Mouse (Mus musculus): ENCODE results near the gene Nampt. TPM values are rescaled to one million over a fixed set of nuclear protein-coding genes. Genes with fewer than 3 reads are reported as not detected.

Gene Nampt
- 11.4 and 22.2 TPM in 2 replicates for polyA plus RNA-seq (2012; rRNA removed)

DNA sequence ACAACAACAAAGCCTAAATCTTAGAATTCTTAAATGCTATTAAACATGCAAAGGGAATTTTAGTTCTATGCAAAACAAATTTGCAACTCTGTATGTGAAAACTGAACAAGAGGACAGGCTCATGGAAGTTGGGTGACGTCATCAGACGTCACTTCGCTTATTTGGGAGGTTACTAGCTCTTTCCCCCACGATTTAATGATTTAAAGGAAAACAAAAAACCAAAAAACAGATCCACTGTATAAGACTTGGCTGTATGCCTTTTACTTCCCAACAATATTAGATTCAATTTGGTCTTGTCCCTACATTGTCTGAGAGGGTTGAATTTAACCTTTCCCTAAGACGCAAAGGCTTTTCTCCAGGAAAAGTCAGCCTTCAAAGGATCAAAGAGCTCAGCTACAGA lies at the start of gene Nampt:
Nampt (plus strand) TSS at position 130 of the 400 bp plus-strand sequence.
- TF ChIP-seq POLR2A (IDR thresholded peaks at IDR 0.05; ENCODE audit: borderline replicate concordance, extremely low read depth, low read depth, low read length) = no peak
- TF ChIP-seq CTCF (IDR thresholded peaks at IDR 0.05; ENCODE audit: insufficient read depth, low read length) = no peak
- DNase-seq = no peak
- WGBS = 5% methylated on average over 5 of the region's 5 CpGs
- peak within 1 kb of the TSS; percentile 100 for H3K4me3 ChIP-seq (replicated peaks; ENCODE audit: extremely low read depth, low read depth, low read length)
- H3K4me1 ChIP-seq (ENCODE audit: control insufficient read depth, insufficient read depth, low read length) = peaks cover 2% of the 10 kb centered on the region; the same call in 1 of the 2 replicates

DNA sequence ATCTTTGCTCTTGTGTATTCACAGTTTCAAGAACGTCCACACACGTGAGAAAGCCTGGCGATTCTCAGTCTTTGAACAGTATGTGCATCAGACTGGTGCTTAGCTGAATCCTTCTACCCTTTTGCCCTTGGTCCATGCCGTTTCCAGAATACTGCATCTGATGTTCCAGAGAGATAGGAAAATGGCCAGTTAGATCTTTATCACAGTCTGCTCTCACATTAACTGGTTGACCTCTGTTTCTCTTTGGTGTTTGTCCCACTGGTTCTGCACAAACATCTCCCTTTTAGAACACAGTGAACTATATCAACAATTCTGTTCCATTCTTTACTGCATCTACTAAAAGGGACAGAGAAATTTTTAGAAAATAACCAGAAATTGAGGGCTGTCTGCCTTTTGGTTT lies 48.6 kb upstream of the Nampt start:
- DNase-seq = no peak
- H3K4me1 ChIP-seq (ENCODE audit: control insufficient read depth, insufficient read depth, low read length) = peaks cover 12% of the 10 kb centered on the region
- WGBS = 74% methylated on average over 4 of the region's 4 CpGs
- H3K4me3 ChIP-seq (replicated peaks; ENCODE audit: extremely low read depth, low read depth, low read length) = no peak overlapping the region
- no peak for TF ChIP-seq CTCF (IDR thresholded peaks at IDR 0.05; ENCODE audit: insufficient read depth, low read length)
- no peak for TF ChIP-seq POLR2A (IDR thresholded peaks at IDR 0.05; ENCODE audit: borderline replicate concordance, extremely low read depth, low read depth, low read length)

DNA sequence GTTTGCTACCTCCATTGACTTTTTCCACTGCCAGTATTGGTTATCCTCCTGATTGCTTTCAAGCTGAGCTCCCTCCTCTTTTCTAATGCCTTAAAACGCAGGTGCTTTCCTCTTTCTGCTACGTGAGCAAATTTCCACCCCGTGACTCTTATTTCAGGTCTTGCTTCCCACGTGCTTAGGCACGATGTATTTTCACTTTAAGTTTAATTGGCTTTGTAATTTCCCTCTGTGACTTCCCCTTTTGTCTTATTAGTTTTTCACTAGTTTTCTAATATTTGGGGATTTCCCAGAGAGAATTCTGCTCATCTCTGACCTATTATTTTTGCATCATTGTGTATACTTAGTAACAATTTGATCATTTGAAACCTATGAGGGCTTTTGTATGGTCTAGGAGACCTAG lies 44.8 kb upstream of the Nampt start:
- TF ChIP-seq POLR2A (IDR thresholded peaks at IDR 0.05; ENCODE audit: borderline replicate concordance, extremely low read depth, low read depth, low read length) = no peak
- no peak for TF ChIP-seq CTCF (IDR thresholded peaks at IDR 0.05; ENCODE audit: insufficient read depth, low read length)
- DNase-seq = no peak
- Histone ChIP-seq H3K4me3 (replicated peaks; ENCODE audit: extremely low read depth, low read depth, low read length) (no peak overlapping the region), H3K4me1 (ENCODE audit: control insufficient read depth, insufficient read depth, low read length) (no peaks in the 10 kb centered on the region)
- 81% methylated on average over 5 of the region's 5 CpGs for WGBS

DNA sequence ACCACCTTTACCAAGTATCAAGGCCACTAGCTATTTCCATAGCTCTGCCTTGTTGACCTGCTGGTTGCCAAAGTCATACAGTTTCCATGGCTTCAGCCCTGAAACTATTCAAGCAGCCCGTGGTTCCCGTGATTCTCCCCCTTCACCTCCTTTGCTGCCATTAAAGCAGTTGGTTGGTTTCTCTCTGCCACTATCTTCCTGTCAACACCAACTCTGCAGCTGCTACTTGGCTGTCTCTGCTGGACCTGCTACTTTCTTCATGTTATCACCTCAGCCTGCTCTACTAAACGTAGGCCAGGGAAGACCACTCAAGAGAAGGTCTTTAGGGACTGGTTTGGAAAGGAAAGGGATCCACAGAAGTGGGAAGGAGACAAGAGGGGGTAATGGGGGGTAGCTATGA lies 30.3 kb upstream of the Nampt start:
- Histone ChIP-seq H3K4me3 (replicated peaks; ENCODE audit: extremely low read depth, low read depth, low read length) (no peak overlapping the region), H3K4me1 (ENCODE audit: control insufficient read depth, insufficient read depth, low read length) (no peaks in the 10 kb centered on the region)
- DNase-seq = no peak
- WGBS = 54% methylated on average over 3 of the region's 3 CpGs
- TF ChIP-seq CTCF (IDR thresholded peaks at IDR 0.05; ENCODE audit: insufficient read depth, low read length) (no peak), POLR2A (IDR thresholded peaks at IDR 0.05; ENCODE audit: borderline replicate concordance, extremely low read depth, low read depth, low read length) (no peak)

DNA sequence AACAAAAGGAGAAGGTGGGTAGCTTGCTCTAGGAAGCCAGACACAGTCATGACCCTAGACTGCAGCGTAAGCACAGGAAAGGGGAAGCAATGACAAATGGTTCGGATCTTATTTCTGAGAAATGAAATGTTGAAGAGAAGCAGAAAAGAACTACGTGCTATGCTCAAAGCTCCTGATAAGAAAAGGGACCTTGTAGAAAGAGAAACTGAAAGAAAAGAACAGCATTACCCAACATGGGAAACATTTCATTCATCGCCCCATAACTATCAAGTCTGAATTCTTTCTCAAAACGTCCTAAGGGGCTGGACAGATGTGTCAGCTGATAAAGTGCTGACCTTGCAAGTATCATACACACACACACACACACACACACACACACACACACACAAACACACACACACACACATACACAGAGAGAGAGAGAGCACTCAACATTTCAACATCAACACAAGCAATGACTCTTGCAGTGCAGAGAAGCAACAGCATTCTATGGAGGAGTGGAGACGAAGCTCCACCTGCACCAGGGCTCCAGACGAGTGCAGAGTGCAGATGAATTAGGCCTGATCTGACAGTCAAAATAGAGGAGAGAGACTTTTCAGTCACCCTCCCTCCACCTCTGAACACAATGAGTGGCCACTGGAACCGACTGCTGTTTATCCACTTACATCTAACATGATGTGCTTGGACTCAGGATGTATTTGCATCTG lies 23.4 kb upstream of the Nampt start:
- DNase-seq = no peak
- TF ChIP-seq CTCF (IDR thresholded peaks at IDR 0.05; ENCODE audit: insufficient read depth, low read length) (no peak), POLR2A (IDR thresholded peaks at IDR 0.05; ENCODE audit: borderline replicate concordance, extremely low read depth, low read depth, low read length) (no peak)
- Histone ChIP-seq H3K4me3 (replicated peaks; ENCODE audit: extremely low read depth, low read depth, low read length) (no peak overlapping the region), H3K4me1 (ENCODE audit: control insufficient read depth, insufficient read depth, low read length) (peaks cover 7% of the 10 kb centered on the region)
- WGBS = 29% methylated on average over 8 of the region's 8 CpGs

DNA sequence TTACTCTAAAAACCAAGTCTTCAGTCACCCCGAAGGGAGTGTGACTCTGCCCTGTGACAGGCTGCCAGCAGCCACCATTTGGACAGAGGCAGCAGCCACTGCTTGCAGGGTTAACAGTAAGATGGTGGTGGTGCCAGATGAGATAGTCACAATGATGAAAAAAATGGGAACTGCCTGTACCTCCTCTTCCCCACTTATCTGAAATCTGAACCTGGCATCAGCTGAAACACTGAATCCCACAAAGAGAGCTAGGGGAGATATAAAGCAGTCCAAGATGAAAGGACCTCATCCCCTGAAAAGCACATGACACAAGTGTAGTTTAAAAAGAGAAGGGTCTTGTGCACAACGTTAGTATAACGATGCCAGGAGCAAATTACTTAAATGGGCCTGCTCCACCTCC lies 21.9 kb upstream of the Nampt start:
- no peak for TF ChIP-seq POLR2A (IDR thresholded peaks at IDR 0.05; ENCODE audit: borderline replicate concordance, extremely low read depth, low read depth, low read length)
- TF ChIP-seq CTCF (IDR thresholded peaks at IDR 0.05; ENCODE audit: insufficient read depth, low read length) = no peak
- 85% methylated on average over 3 of the region's 3 CpGs for WGBS
- DNase-seq = no peak
- Histone ChIP-seq H3K4me3 (replicated peaks; ENCODE audit: extremely low read depth, low read depth, low read length) (no peak overlapping the region), H3K4me1 (ENCODE audit: control insufficient read depth, insufficient read depth, low read length) (peaks cover 7% of the 10 kb centered on the region)

DNA sequence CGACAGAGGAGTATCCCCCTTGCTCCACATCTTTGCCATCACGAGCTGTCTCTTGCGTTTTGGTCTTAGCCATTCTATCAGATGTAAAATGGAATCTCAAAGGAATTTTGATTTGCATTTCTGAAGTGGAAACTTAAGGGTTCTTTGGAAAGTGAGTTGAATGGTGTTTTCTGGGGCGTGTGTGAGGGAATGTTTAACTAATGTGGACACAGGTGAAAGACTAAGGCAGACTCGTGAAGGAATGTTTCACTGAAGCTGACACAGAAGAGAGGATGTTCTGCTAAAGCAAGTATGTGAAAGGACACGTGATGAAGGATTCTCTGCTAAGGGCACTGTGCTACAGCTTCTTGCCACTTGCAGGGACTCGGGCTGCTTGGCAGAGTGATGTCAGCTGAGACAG lies 18.3 kb upstream of the Nampt start:
- peaks cover 2% of the 10 kb centered on the region; the same call in 1 of the 2 replicates for H3K4me1 ChIP-seq (ENCODE audit: control insufficient read depth, insufficient read depth, low read length)
- TF ChIP-seq POLR2A (IDR thresholded peaks at IDR 0.05; ENCODE audit: borderline replicate concordance, extremely low read depth, low read depth, low read length) (no peak), CTCF (IDR thresholded peaks at IDR 0.05; ENCODE audit: insufficient read depth, low read length) (no peak)
- WGBS = 67% methylated on average over 7 of the region's 7 CpGs
- no peak overlapping the region for H3K4me3 ChIP-seq (replicated peaks; ENCODE audit: extremely low read depth, low read depth, low read length)
- no peak for DNase-seq

DNA sequence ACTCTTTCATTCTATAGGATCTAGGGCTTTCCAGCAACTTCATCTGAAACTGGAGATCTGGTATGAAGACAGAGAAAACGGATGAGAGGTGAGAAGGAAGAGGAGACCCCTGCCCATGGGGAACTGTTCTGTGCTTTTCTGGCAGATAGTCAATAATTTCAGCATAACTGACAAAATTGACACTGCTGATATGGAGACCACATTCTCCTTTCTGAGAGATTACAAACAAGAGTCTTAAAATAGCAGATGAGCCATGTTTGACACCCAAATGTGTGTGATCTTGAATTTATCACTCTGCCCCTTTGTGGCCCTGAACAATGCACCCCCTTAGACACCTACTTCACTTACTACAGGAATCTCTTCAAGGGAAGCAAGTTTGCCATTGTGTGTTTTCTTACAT lies 13.8 kb upstream of the Nampt start:
- TF ChIP-seq CTCF (IDR thresholded peaks at IDR 0.05; ENCODE audit: insufficient read depth, low read length) = no peak
- TF ChIP-seq POLR2A (IDR thresholded peaks at IDR 0.05; ENCODE audit: borderline replicate concordance, extremely low read depth, low read depth, low read length) = no peak
- H3K4me3 ChIP-seq (replicated peaks; ENCODE audit: extremely low read depth, low read depth, low read length) = no peak overlapping the region
- no peaks in the 10 kb centered on the region for H3K4me1 ChIP-seq (ENCODE audit: control insufficient read depth, insufficient read depth, low read length)
- DNase-seq = no peak
- 75% methylated on average over 1 of the region's 1 CpGs for WGBS

DNA sequence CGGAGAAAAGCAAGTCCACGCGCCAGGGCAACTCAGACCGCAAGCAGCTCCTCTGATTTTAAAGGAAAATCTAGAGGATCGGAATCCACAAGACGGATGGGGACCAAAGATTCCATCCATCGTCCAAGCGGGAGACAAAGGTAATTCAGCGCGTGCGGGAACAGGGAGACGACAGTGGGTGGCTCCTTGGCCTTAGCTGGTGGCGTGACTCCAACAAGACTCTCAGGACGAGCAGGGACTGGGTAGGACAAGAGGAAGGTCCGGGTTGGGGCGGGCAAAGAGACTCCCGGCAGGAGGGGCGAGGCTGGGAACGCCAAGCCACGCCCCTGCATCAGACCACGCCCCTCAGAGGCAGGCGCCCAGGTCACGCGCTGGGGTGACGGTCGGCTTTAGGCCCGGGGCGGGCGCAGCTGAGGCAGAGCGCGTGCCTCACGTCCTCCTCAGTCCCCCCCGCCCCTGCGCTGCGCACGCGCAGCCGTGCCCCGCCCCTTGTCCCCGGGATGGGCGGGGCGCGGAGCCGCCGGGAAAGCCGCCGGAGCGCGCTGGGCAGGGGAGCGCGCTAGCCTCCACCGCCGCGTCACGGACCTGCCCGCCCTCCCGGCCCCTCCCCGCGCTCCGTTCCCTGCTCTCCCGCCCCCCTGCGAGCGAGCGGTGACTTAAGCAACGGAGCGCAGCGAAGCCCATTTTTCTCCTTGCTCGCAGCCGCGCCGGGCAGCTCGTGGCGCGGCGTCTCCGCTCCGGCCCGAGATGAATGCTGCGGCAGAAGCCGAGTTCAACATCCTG lies 669 bp downstream of the Nampt start:
- Histone ChIP-seq H3K4me3 (replicated peaks; ENCODE audit: extremely low read depth, low read depth, low read length) (peak overlapping the region; percentile 100), H3K4me1 (ENCODE audit: control insufficient read depth, insufficient read depth, low read length) (peaks cover 2% of the 10 kb centered on the region; the same call in 1 of the 2 replicates)
- TF ChIP-seq POLR2A (IDR thresholded peaks at IDR 0.05; ENCODE audit: borderline replicate concordance, extremely low read depth, low read depth, low read length) = peak; percentile 95; the same call in 1 of the 2 replicates
- no peak for TF ChIP-seq CTCF (IDR thresholded peaks at IDR 0.05; ENCODE audit: insufficient read depth, low read length)
- peak; percentile 99 for DNase-seq
- WGBS = under 1% methylated on average over 70 of the region's 80 CpGs

Data from lung, adult 2 months (tissue).